Mouse (Mus musculus) hindbrain, embryonic 15.5 days (tissue): ENCODE measurements around the gene Enpp7. TPM values are rescaled to one million over a fixed set of nuclear protein-coding genes. Genes with fewer than 3 reads are reported as not detected.

Experiments used
- ATAC-seq: fragments of 200-750 bp; cut with Nextera tagmentation; 2 replicates; pipeline ENCODE4 v1.8.0; 2017; ENCODE audit warnings: low read depth, moderate number of reproducible peaks, moderate TSS enrichment; ENCODE audit not compliant: low FRiP score
- H3K27ac ChIP-seq: fragments of 300-500 bp; sonication (generic); replicated peaks from 2 replicates; pipeline ENCODE4 v1.5.1; 2015; ENCODE audit warnings: mild to moderate bottlenecking, inconsistent platforms
- H3K27me3 ChIP-seq: fragments of 300-500 bp; sonication (generic); 2 replicates; pipeline ENCODE4 v1.6.1; 2015; ENCODE audit warnings: control low read depth, inconsistent platforms
- H3K36me3 ChIP-seq: fragments of 300-500 bp; sonication (generic); 2 replicates; pipeline ENCODE4 v1.6.1; 2015; ENCODE audit warnings: control low read depth, inconsistent platforms
- H3K4me1 ChIP-seq: fragments of 300-500 bp; sonication (generic); replicated peaks from 2 replicates; pipeline ENCODE4 v1.6.1; 2015; ENCODE audit warnings: control low read depth, inconsistent platforms
- H3K4me2 ChIP-seq: fragments of 300-500 bp; sonication (generic); 2 replicates; pipeline ENCODE4 v1.6.1; 2015; ENCODE audit warnings: moderate library complexity, mild to moderate bottlenecking, inconsistent platforms
- H3K4me3 ChIP-seq: fragments of 300-500 bp; sonication (generic); 2 replicates; pipeline ENCODE4 v1.5.1; 2015; ENCODE audit warnings: mild to moderate bottlenecking, inconsistent platforms
- H3K9ac ChIP-seq: fragments of 300-500 bp; sonication (generic); 2 replicates; pipeline ENCODE4 v1.6.1; 2015; ENCODE audit warnings: inconsistent platforms
- H3K9me3 ChIP-seq: fragments of 300-500 bp; sonication (generic); 2 replicates; pipeline ENCODE4 v1.6.1; 2016; ENCODE audit warnings: control low read depth, inconsistent platforms
- WGBS: fragments of 180-500 bp; shearing (Covaris S2); methylation state at CpG from one replicate; pipeline ENCODE4 v1.1.7; 2015; 5-methylcytosine and 5-hydroxymethylcytosine counted together
- polyA plus RNA-seq: library from polyadenylated mRNA; unstranded; fragments of >200 nt; fragmentation: Nextera tagmentation; extraction: Ambion mirVana; gene quantifications from 2 replicates; pipeline ENCODE4 v1.2.1, GENCODE M21; 2015

The Enpp7 gene
- polyA plus RNA-seq, 1 experiment from 2014 or later = not detected

GRCm38 (mm10) chr11:119022068-119022894, 34.3 kb downstream of the Enpp7 start:
- 5% methylated on average over 42 of the region's 42 CpGs for WGBS
- peak overlapping the region; percentile 85 for H3K27ac ChIP-seq
- ATAC-seq = no peak; the same call in 1 of the 2 replicates
- H3K4me3 ChIP-seq = peak overlapping the region; percentile 79
- H3K9me3 ChIP-seq = no peaks in the 10 kb centered on the region
- H3K27me3 ChIP-seq = no peaks in the 10 kb centered on the region
- H3K4me2 ChIP-seq = peak overlapping the region; percentile 91
- H3K4me1 ChIP-seq = peaks cover 48% of the 10 kb centered on the region
- peaks cover 3% of the 10 kb centered on the region for H3K36me3 ChIP-seq
- peak overlapping the region; percentile 83 for H3K9ac ChIP-seq

GRCm38 (mm10) chr11:119022895-119023615, 35.1 kb downstream of the Enpp7 start, which contains the start of gene Cbx2:
Gene Cbx2, plus strand, starts transcription at chr11:119022962.
- H3K27me3 ChIP-seq = no peaks in the 10 kb centered on the region
- peaks cover 10% of the 10 kb centered on the region for H3K36me3 ChIP-seq
- peak; percentile 94 for ATAC-seq
- WGBS = under 1% methylated on average over 81 of the region's 99 CpGs
- H3K4me3 ChIP-seq = peak within 1 kb of the TSS; percentile 79
- H3K27ac ChIP-seq = peak within 1 kb of the TSS; percentile 85
- no peaks in the 10 kb centered on the region for H3K9me3 ChIP-seq
- H3K4me2 ChIP-seq = peak within 1 kb of the TSS; percentile 91
- peaks cover 48% of the 10 kb centered on the region for H3K4me1 ChIP-seq
- H3K9ac ChIP-seq = peak within 1 kb of the TSS; percentile 83

- no peak for ATAC-seq
- WGBS = under 1% methylated on average over 15 of the region's 15 CpGs
- H3K4me2 ChIP-seq = peak overlapping the region; percentile 91
These were observed 35.6 kb downstream of the Enpp7 start for GRCm38 (mm10) chr11:119023616-119023980.

GRCm38 (mm10) chr11:119024260-119024659, 36.3 kb downstream of the Enpp7 start:
- Histone ChIP-seq H3K9me3 (no peaks in the 10 kb centered on the region), H3K36me3 (peaks cover 22% of the 10 kb centered on the region), H3K9ac (peak overlapping the region; percentile 83), H3K4me3 (peak overlapping the region; percentile 79), H3K27ac (peak overlapping the region; percentile 75; the same call in 1 of the 2 replicates), H3K27me3 (no peaks in the 10 kb centered on the region), H3K4me2 (peak overlapping the region; percentile 91), H3K4me1 (peaks cover 48% of the 10 kb centered on the region)
- 11% methylated on average over 6 of the region's 7 CpGs for WGBS
- ATAC-seq = no peak

More at GRCm38 (mm10) chr11:119023616-119023980, 35.6 kb downstream of the Enpp7 start:
- Histone ChIP-seq H3K27ac (peak overlapping the region; percentile 75), H3K9me3 (no peaks in the 10 kb centered on the region), H3K36me3 (peaks cover 15% of the 10 kb centered on the region), H3K4me1 (peaks cover 48% of the 10 kb centered on the region), H3K9ac (peak overlapping the region; percentile 83), H3K27me3 (no peaks in the 10 kb centered on the region), H3K4me3 (peak overlapping the region; percentile 79)

GRCm38 (mm10) chr11:119026203-119026602, 38.2 kb downstream of the Enpp7 start:
- 42% methylated on average over 12 of the region's 12 CpGs for WGBS
- peak overlapping the region; percentile 91 for H3K4me2 ChIP-seq
- ATAC-seq = no peak
- no peaks in the 10 kb centered on the region for H3K27me3 ChIP-seq
- peaks cover 37% of the 10 kb centered on the region for H3K36me3 ChIP-seq
- no peak overlapping the region for H3K9ac ChIP-seq
- H3K4me3 ChIP-seq = no peak overlapping the region
- H3K27ac ChIP-seq = 0 out of 2 replicates have a peak overlapping the region, but pooled peaks have one; percentile 26
- H3K4me1 ChIP-seq = peaks cover 48% of the 10 kb centered on the region
- no peaks in the 10 kb centered on the region for H3K9me3 ChIP-seq

GRCm38 (mm10) chr11:119033874-119034558, 46.0 kb downstream of the Enpp7 start:
- H3K36me3 ChIP-seq = peaks cover 20% of the 10 kb centered on the region
- H3K27me3 ChIP-seq = peaks cover 41% of the 10 kb centered on the region
- 0 out of 2 replicates have a peak overlapping the region, but pooled peaks have one; percentile 10 for H3K4me3 ChIP-seq
- H3K27ac ChIP-seq = no peak overlapping the region
- WGBS = 2% methylated on average over 26 of the region's 26 CpGs
- H3K9me3 ChIP-seq = no peaks in the 10 kb centered on the region
- peaks cover 45% of the 10 kb centered on the region for H3K4me1 ChIP-seq
- H3K4me2 ChIP-seq = peak overlapping the region; percentile 43
- peak; percentile 23; the same call in 1 of the 2 replicates for ATAC-seq
- no peak overlapping the region for H3K9ac ChIP-seq

GRCm38 (mm10) chr11:119034635-119035034, 46.6 kb downstream of the Enpp7 start:
- ATAC-seq = no peak
- Histone ChIP-seq H3K9me3 (no peaks in the 10 kb centered on the region), H3K36me3 (peaks cover 14% of the 10 kb centered on the region), H3K27ac (no peak overlapping the region), H3K4me1 (peaks cover 51% of the 10 kb centered on the region), H3K4me3 (0 out of 2 replicates have a peak overlapping the region, but pooled peaks have one; percentile 10), H3K4me2 (peak overlapping the region; percentile 43), H3K9ac (no peak overlapping the region), H3K27me3 (peaks cover 45% of the 10 kb centered on the region)
- 6% methylated on average over 19 of the region's 19 CpGs for WGBS

GRCm38 (mm10) chr11:119035094-119035685, 47.2 kb downstream of the Enpp7 start:
- no peak overlapping the region for H3K27ac ChIP-seq
- H3K9me3 ChIP-seq = no peaks in the 10 kb centered on the region
- H3K9ac ChIP-seq = no peak overlapping the region
- H3K4me2 ChIP-seq = peak overlapping the region; percentile 43; the same call in 1 of the 2 replicates
- no peak for ATAC-seq
- peak overlapping the region; percentile 13 for H3K4me3 ChIP-seq
- peaks cover 8% of the 10 kb centered on the region for H3K36me3 ChIP-seq
- H3K4me1 ChIP-seq = peaks cover 57% of the 10 kb centered on the region
- 3% methylated on average over 21 of the region's 21 CpGs for WGBS
- H3K27me3 ChIP-seq = peaks cover 45% of the 10 kb centered on the region

- no peak overlapping the region for H3K9ac ChIP-seq
- 8% methylated on average over 21 of the region's 21 CpGs for WGBS
- ATAC-seq = no peak
- no peak overlapping the region for H3K27ac ChIP-seq
- H3K27me3 ChIP-seq = peaks cover 45% of the 10 kb centered on the region
- H3K4me1 ChIP-seq = peaks cover 60% of the 10 kb centered on the region
- H3K36me3 ChIP-seq = peaks cover 3% of the 10 kb centered on the region; the same call in 1 of the 2 replicates
- peak overlapping the region; percentile 27; the same call in 1 of the 2 replicates for H3K4me2 ChIP-seq
- peak overlapping the region; percentile 13 for H3K4me3 ChIP-seq
- H3K9me3 ChIP-seq = no peaks in the 10 kb centered on the region
These were observed 47.7 kb downstream of the Enpp7 start for GRCm38 (mm10) chr11:119035686-119036165.

- Histone ChIP-seq H3K9me3 (no peaks in the 10 kb centered on the region), H3K36me3 (0 out of 2 replicates have a peak, but pooled peaks cover 3% of the 10 kb centered on the region), H3K4me3 (0 out of 2 replicates have a peak overlapping the region, but pooled peaks have one; percentile 34), H3K9ac (no peak overlapping the region), H3K27me3 (peaks cover 45% of the 10 kb centered on the region), H3K27ac (no peak overlapping the region), H3K4me2 (peak overlapping the region; percentile 60; the same call in 1 of the 2 replicates), H3K4me1 (peaks cover 63% of the 10 kb centered on the region)
- no peak for ATAC-seq
- 10% methylated on average over 15 of the region's 15 CpGs for WGBS
These were observed 48.5 kb downstream of the Enpp7 start for GRCm38 (mm10) chr11:119036447-119036846.
